11 mouse cellular contexts compared by ENCODE assay signal in the genomic region with DNA sequence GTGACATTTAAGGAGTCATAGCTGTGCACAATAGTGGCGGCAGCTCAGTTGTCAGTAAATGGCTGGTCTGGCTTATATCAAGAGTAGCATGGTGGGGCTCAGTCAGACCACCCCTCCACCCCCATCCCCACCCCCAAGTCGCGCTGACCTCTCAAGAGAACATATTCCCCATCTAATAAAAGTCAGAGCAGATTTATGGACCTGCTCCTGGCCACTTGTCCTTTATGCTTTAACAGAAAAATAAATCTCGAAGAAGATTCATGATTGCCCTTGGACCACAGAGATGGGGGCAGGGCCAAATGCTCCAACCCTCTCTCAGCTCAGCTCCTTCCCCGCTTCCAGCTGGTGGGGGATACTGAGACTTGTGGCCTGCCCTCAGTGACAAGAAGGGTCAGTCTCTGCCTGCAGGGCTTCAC.
A peak's percentile ranks its signal among the peaks of the same experiment; 100 is the strongest.
DNase-seq lines count a peak whose midpoint lies in the region; ATAC-seq and TF ChIP-seq lines count a peak whose summit lies in the region.
"Had no signal": no experiment of that assay in that cellular context is flagged by ENCODE, and none has a peak within 500 bp of the region (broad histone marks: within the 10 kb centered on the region; RNA-seq: fewer than 3 reads in every experiment).

No protein-coding gene starts in this region.

- H3K4me2 ChIP-seq in embryonic facial prominence, embryonic 13.5 days = no peak overlapping the region
- H3K4me2 ChIP-seq in neural tube, embryonic 11.5 days (ENCODE audit: low read depth) = no peak overlapping the region
- H3K4me2 ChIP-seq: heart, embryonic 15.5 days; liver, embryonic 12.5 days had no signal

- DNase-seq in kidney, adult 2 months = peak; percentile 5
- DNase-seq in kidney, adult 9 months = no peak
- DNase-seq in adrenal gland, postnatal 36 days = peak; percentile 69 to 77
- DNase-seq in neural tube, embryonic 11.5 days (ENCODE audit: low spot score) = no peak
- DNase-seq in spleen, adult 18-20 months = no peak
- no peak for DNase-seq in urinary bladder, postnatal 4 days (ENCODE audit: low spot score in 2 of 2)
- DNase-seq: lung, postnatal 36 days; thymus, adult 18-20 months had no signal

- no peak overlapping the region for H3K27ac ChIP-seq in kidney, adult 2 months (ENCODE audit: insufficient read depth, low read depth, low read length)
- H3K27ac ChIP-seq in embryonic facial prominence, embryonic 13.5 days = no peak overlapping the region
- H3K27ac ChIP-seq in neural tube, embryonic 11.5 days (ENCODE audit: low read depth, low read length) = peak overlapping the region; percentile 76
- H3K27ac ChIP-seq: heart, embryonic 15.5 days; liver, embryonic 12.5 days had no signal

- ATAC-seq in embryonic facial prominence, embryonic 13.5 days (ENCODE audit: insufficient number of reproducible peaks, insufficient read depth, low FRiP score, low TSS enrichment, low read depth) = no peak
- peak; percentile 76 for ATAC-seq in neural tube, embryonic 11.5 days (ENCODE audit: insufficient read depth, low FRiP score, low TSS enrichment)
- ATAC-seq: liver, embryonic 12.5 days had no signal

- WGBS in kidney, adult 2 months = 43% methylated on average over 5 of the region's 5 CpGs
- WGBS in embryonic facial prominence, embryonic 13.5 days = 43% methylated on average over 5 of the region's 5 CpGs
- 14% methylated on average over 5 of the region's 5 CpGs for whole genome bisulfite sequencing in neural tube, embryonic 11.5 days

- TF ChIP-seq CTCF in kidney, adult 2 months (conservative IDR thresholded peaks at IDR 0.05; ENCODE audit: insufficient read depth, insufficient read length, low read depth, low read length) = no peak

- no peaks in the 10 kb centered on the region for H3K4me1 ChIP-seq in kidney, adult 2 months (ENCODE audit: control insufficient read depth, insufficient read depth, low read length)
- H3K4me1 ChIP-seq in embryonic facial prominence, embryonic 13.5 days = peaks cover 36% of the 10 kb centered on the region
- H3K4me1 ChIP-seq in neural tube, embryonic 11.5 days (ENCODE audit: control insufficient read depth, insufficient read depth, low read length) = peaks cover 16% of the 10 kb centered on the region
- H3K4me1 ChIP-seq: liver, embryonic 12.5 days had no signal

- H3K9ac ChIP-seq in embryonic facial prominence, embryonic 13.5 days = 0 out of 2 replicates have a peak overlapping the region, but pooled peaks have one; percentile 41
- H3K9ac ChIP-seq in neural tube, embryonic 11.5 days (ENCODE audit: low read length) = no peak overlapping the region
- H3K9ac ChIP-seq: heart, embryonic 15.5 days; liver, embryonic 12.5 days had no signal

- H3K4me3 ChIP-seq in kidney, adult 2 months (ENCODE audit: insufficient read depth, low read depth, low read length) = no peak overlapping the region
- no peak overlapping the region for H3K4me3 ChIP-seq in embryonic facial prominence, embryonic 13.5 days
- H3K4me3 ChIP-seq in neural tube, embryonic 11.5 days (ENCODE audit: low read depth, low read length) = no peak overlapping the region
- H3K4me3 ChIP-seq: heart, embryonic 15.5 days; liver, embryonic 12.5 days had no signal

- no peaks in the 10 kb centered on the region for H3K36me3 ChIP-seq in kidney, adult 2 months (ENCODE audit: control insufficient read depth, insufficient read depth, low read length)
- no peaks in the 10 kb centered on the region for H3K36me3 ChIP-seq in embryonic facial prominence, embryonic 13.5 days
- H3K36me3 ChIP-seq in neural tube, embryonic 11.5 days (ENCODE audit: control insufficient read depth, insufficient read depth, low read length) = no peaks in the 10 kb centered on the region
- H3K36me3 ChIP-seq: heart, embryonic 15.5 days; liver, embryonic 12.5 days had no signal

- no peak for TF ChIP-seq POLR2A in kidney, adult 2 months (IDR thresholded peaks at IDR 0.05; ENCODE audit: low read depth, low read length)

- H3K27me3 ChIP-seq in kidney, adult 2 months (replicated peaks; ENCODE audit: control insufficient read depth, insufficient read depth, low read length) = no peaks in the 10 kb centered on the region
- no peaks in the 10 kb centered on the region for H3K27me3 ChIP-seq in embryonic facial prominence, embryonic 13.5 days
- H3K27me3 ChIP-seq in neural tube, embryonic 11.5 days (ENCODE audit: control insufficient read depth, insufficient read depth, low read length) = no peaks in the 10 kb centered on the region
- H3K27me3 ChIP-seq: heart, embryonic 15.5 days; liver, embryonic 12.5 days had no signal

- no peaks in the 10 kb centered on the region for H3K9me3 ChIP-seq in embryonic facial prominence, embryonic 13.5 days
- H3K9me3 ChIP-seq in neural tube, embryonic 11.5 days (ENCODE audit: control insufficient read depth, low read length) = no peaks in the 10 kb centered on the region
- H3K9me3 ChIP-seq: heart, embryonic 15.5 days; liver, embryonic 12.5 days had no signal

Comparison
In these comparisons a context has a peak if more than half of its experiments do, and no peak if none do; other contexts are left out.
1. DNase-seq: peak in kidney, adult 2 months (single experiment) and adrenal gland, postnatal 36 days (2 of 2); none in kidney, adult 9 months (single experiment), neural tube, embryonic 11.5 days (single experiment), spleen, adult 18-20 months (0 of 2) and urinary bladder, postnatal 4 days (0 of 2).